ENCODE assay signal across 8 mouse cellular contexts in the genomic region with DNA sequence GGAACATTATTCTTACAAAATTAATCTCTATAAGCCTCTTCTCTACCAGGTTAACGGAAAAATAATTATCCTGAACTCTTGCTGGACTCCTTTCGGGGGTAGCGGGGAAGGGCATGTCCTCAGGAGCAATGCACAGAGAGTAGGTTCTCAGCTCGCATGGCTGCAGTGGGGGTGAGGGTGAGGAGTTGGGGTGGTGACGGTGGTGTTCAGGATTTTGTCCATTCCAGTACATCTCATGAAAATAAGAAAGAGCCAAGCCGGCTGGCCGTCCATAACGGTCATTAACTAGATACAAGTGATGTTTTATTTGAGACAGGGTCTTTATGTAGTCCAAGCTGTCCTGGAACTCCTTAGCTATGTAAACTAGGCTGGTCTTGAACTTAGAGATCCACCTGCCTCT. TPM values are rescaled to one million over a fixed set of nuclear protein-coding genes. Genes with fewer than 3 reads are reported as not detected.
DNase-seq lines count a peak whose midpoint lies in the region; ATAC-seq and TF ChIP-seq lines count a peak whose summit lies in the region.

No protein-coding gene starts in this region.

- WGBS in lung, embryonic 15.5 days, result 84% methylated on average over 8 of the region's 8 CpGs
- 83% methylated on average over 8 of the region's 8 CpGs for WGBS in forebrain, embryonic 14.5 days
- 89% methylated on average over 8 of the region's 8 CpGs for WGBS in liver, postnatal 0 days (ENCODE audit: insufficient replicate concordance)

- peak overlapping the region; percentile 99; the same call in 1 of the 2 replicates for H3K27ac ChIP-seq in gastrocnemius, adult 2 months
- no peak overlapping the region for H3K27ac ChIP-seq in lung, embryonic 15.5 days
- H3K27ac ChIP-seq in forebrain, embryonic 14.5 days (ENCODE audit: low read depth, low read length), result no peak overlapping the region
- no peak overlapping the region for H3K27ac ChIP-seq in liver, postnatal 0 days (ENCODE audit: low read depth)

- intact Hi-C loops in gastrocnemius, adult 2 months (cut with DNase I), result loop anchor here (2.0 kb wide), 1 partner anchor 63 kb away; no protein-coding TSS in a partner anchor

- peaks cover 14% of the 10 kb centered on the region; the same call in 1 of the 2 replicates for H3K4me1 ChIP-seq in lung, embryonic 15.5 days
- peaks cover 4% of the 10 kb centered on the region; the same call in 1 of the 2 replicates for H3K4me1 ChIP-seq in forebrain, embryonic 14.5 days (ENCODE audit: control insufficient read depth, insufficient read depth, low read length)
- H3K4me1 ChIP-seq in liver, postnatal 0 days (ENCODE audit: insufficient read depth), result peaks cover 7% of the 10 kb centered on the region

- H3K4me3 ChIP-seq in gastrocnemius, adult 2 months, result no peak overlapping the region; the same call in 1 of the 2 replicates
- H3K4me3 ChIP-seq in lung, embryonic 15.5 days, result no peak overlapping the region
- no peak overlapping the region for H3K4me3 ChIP-seq in forebrain, embryonic 14.5 days (ENCODE audit: low read depth, low read length)
- H3K4me3 ChIP-seq in liver, postnatal 0 days (ENCODE audit: low read depth, low read length), result no peak overlapping the region

- no peak for ATAC-seq in lung, embryonic 15.5 days (ENCODE audit: borderline replicate concordance, extremely low read depth, low FRiP score, low TSS enrichment)
- no peak for ATAC-seq in forebrain, embryonic 14.5 days
- ATAC-seq in liver, postnatal 0 days, result no peak

- DNase-seq in gastrocnemius, adult 2 months, result no peak
- no peak for DNase-seq in gastrocnemius, postnatal 25 days
- no peak for DNase-seq in lung, postnatal 10 days
- DNase-seq in forebrain, embryonic 14.5 days (ENCODE audit: low spot score), result no peak
- DNase-seq in liver, postnatal 0 days, result no peak
- no peak for DNase-seq in embryo, embryonic 10 days (ENCODE audit: low spot score)
- DNase-seq in yolk sac, embryonic 10.5 days (ENCODE audit: low spot score), result no peak

- no peaks in the 10 kb centered on the region for H3K27me3 ChIP-seq in lung, embryonic 15.5 days
- H3K27me3 ChIP-seq in forebrain, embryonic 14.5 days (replicated peaks; ENCODE audit: control insufficient read depth, insufficient read depth, low read length), result no peaks in the 10 kb centered on the region
- H3K27me3 ChIP-seq in liver, postnatal 0 days (ENCODE audit: insufficient read depth, low read length), result no peaks in the 10 kb centered on the region

- TF ChIP-seq CTCF in gastrocnemius, adult 2 months (IDR thresholded peaks at IDR 0.05), result no peak
- no peak for TF ChIP-seq CTCF in liver, postnatal 0 days (IDR thresholded peaks at IDR 0.05; ENCODE audit: low read depth)

- peak overlapping the region; percentile 73 for H3K4me2 ChIP-seq in lung, embryonic 15.5 days
- H3K4me2 ChIP-seq in forebrain, embryonic 14.5 days (ENCODE audit: low read length), result peak overlapping the region; percentile 73; the same call in 1 of the 2 replicates
- peak overlapping the region; percentile 86 for H3K4me2 ChIP-seq in liver, postnatal 0 days (ENCODE audit: low read depth, low read length)

- no peak overlapping the region for H3K9ac ChIP-seq in lung, embryonic 15.5 days
- no peak overlapping the region for H3K9ac ChIP-seq in forebrain, embryonic 14.5 days (ENCODE audit: low read length)
- H3K9ac ChIP-seq in liver, postnatal 0 days (replicated peaks), result no peak overlapping the region

- peaks cover 8% of the 10 kb centered on the region; the same call in 1 of the 2 replicates for H3K36me3 ChIP-seq in lung, embryonic 15.5 days
- no peaks in the 10 kb centered on the region for H3K36me3 ChIP-seq in forebrain, embryonic 14.5 days (ENCODE audit: control insufficient read depth, insufficient read depth, low read length)
- H3K36me3 ChIP-seq in liver, postnatal 0 days (replicated peaks; ENCODE audit: insufficient read depth, low read length), result peaks cover 13% of the 10 kb centered on the region

- no peak for TF ChIP-seq EP300 in liver, postnatal 0 days (IDR thresholded peaks at IDR 0.05; ENCODE audit: low read depth)

- no peaks in the 10 kb centered on the region for H3K9me3 ChIP-seq in lung, embryonic 15.5 days
- no peaks in the 10 kb centered on the region for H3K9me3 ChIP-seq in forebrain, embryonic 14.5 days (replicated peaks; ENCODE audit: control insufficient read depth, low read length)
- no peaks in the 10 kb centered on the region for H3K9me3 ChIP-seq in liver, postnatal 0 days (ENCODE audit: low read length)

RNA-seq across cellular contexts. Expression of gene Ccng1, which starts 0.9 kb away (rescaled TPM):
- total RNA-seq in gastrocnemius, adult 2 months (2021), result 100 to 1,000 TPM; 643 to 672 TPM
- 100 to 1,000 TPM; 557 to 642 TPM for total RNA-seq in gastrocnemius, postnatal 25 days (2021)
- 39.0 and 39.2 TPM in 2 replicates for polyA plus RNA-seq in lung, embryonic 15.5 days (2015; fragmentation: Nextera tagmentation; extraction: Ambion mirVana)
- 31.7 and 39.0 TPM in 2 replicates for polyA plus RNA-seq in forebrain, embryonic 14.5 days (2014; fragmentation: Nextera tagmentation; extraction: Ambion mirVana)
- polyA plus RNA-seq in liver, postnatal 0 days (2015; fragmentation: Nextera tagmentation; extraction: Ambion mirVana), result 11.3 and 11.7 TPM in 2 replicates

RNA-seq across cellular contexts. Expression of gene Nudcd2, which starts 22.5 kb away (rescaled TPM):
- 10 to 100 TPM in 1 of 2 experiments, 1 to 10 TPM in 1; 9.9 to 14.0 TPM for total RNA-seq in gastrocnemius, adult 2 months (2021)
- 10 to 100 TPM; 10.6 to 12.5 TPM for total RNA-seq in gastrocnemius, postnatal 25 days (2021)
- polyA plus RNA-seq in lung, embryonic 15.5 days (2015; fragmentation: Nextera tagmentation; extraction: Ambion mirVana), result 156 and 161 TPM in 2 replicates
- 87.3 and 98.2 TPM in 2 replicates for polyA plus RNA-seq in forebrain, embryonic 14.5 days (2014; fragmentation: Nextera tagmentation; extraction: Ambion mirVana)
- 68.6 and 70.1 TPM in 2 replicates for polyA plus RNA-seq in liver, postnatal 0 days (2015; fragmentation: Nextera tagmentation; extraction: Ambion mirVana)

RNA-seq across cellular contexts. Expression of gene Hmmr, which starts 22.7 kb away (rescaled TPM):
- under 1 TPM in 1 of 2 experiments, not detected in 1; 0.08 TPM for total RNA-seq in gastrocnemius, adult 2 months (2021)
- total RNA-seq in gastrocnemius, postnatal 25 days (2021), result under 1 TPM; 0.43 to 0.62 TPM
- polyA plus RNA-seq in lung, embryonic 15.5 days (2015; fragmentation: Nextera tagmentation; extraction: Ambion mirVana), result 51.7 and 57.0 TPM in 2 replicates
- 21.0 and 21.1 TPM in 2 replicates for polyA plus RNA-seq in forebrain, embryonic 14.5 days (2014; fragmentation: Nextera tagmentation; extraction: Ambion mirVana)
- 16.5 and 21.8 TPM in 2 replicates for polyA plus RNA-seq in liver, postnatal 0 days (2015; fragmentation: Nextera tagmentation; extraction: Ambion mirVana)
